Mouse (Mus musculus): ENCODE data around the gene Stab2.

Stab2 gene

DNA sequence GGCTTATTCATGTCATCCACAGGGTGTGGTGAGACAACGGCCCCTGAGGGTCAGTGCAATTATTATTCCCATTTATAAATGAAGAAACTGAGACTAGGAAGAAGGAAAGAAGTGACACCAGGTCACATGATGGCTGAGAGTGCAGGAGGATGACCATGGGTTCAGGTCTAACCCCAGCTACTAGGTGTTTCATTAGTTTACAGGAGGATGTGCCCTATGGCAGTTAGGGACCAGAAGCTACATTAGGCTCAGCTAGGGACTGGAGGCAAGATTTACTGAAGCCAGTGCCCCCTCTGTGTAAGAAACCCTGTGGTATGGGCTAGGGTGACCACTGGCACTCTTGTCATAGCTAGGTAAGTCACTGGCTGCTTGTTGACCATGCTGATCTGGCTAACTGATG, 116.8 kb downstream of the Stab2 start:
- no peak for DNase-seq (ENCODE audit: low spot score in 2 of 2)

DNA sequence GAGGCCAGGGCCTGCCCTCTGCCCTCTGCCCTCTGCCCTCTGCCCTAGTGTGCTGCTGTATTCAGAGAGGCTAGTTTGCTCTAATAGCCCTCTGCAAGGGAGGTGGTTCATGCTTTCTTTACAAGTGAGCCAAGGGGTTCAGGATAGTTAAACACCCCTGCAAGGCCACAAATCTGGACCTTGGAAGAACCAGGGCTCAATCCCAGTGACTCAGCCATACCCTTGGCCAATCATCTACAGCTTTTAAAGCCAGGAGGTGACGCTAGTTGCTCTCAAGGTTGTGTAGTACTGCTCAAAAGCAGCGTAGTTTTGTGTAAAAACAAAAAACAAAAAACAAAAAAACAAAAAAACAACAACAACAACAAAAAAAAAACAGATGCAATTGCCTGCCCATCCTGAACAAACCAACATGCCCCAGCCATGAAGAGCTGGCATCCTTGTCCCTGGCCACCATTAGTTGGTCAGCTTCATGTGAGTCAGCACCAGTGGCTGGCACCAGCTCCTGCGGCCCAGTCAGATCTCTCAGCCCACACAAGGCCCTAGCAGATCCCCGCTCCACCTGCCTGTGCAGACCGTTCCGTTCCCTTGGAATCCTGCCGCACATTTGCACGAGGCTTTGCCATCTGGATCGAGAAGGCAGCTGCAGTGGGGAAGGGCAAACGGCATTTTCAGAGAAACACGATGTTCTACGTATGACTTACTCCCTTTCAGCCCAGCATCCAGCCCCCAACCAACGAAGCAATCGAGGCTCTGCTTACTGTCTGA, 117.5 kb downstream of the Stab2 start:
- peak; percentile 54 to 59 for DNase-seq (ENCODE audit: low spot score in 2 of 2)

DNA sequence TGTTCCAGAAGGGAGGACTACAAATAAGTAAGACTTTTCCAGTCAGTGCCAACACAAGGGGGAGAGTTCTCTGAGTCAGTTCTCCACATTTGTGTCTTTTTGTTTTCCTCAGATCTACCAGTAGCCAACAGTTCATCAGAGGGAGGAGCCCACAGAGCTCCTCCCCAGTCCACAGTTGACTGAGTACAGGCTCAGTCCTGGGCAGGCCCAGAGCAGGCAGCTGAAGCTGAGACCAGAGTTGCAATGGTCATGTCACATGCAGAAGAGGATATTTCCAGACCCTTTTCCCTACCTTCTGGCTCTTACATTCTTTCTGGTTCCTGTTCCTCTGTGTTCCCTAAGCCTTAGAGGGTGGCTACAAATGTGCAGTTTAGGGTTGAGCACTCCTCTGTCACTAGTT, 118.4 kb downstream of the Stab2 start:
- DNase-seq (ENCODE audit: low spot score in 2 of 2), result no peak

- no peak for DNase-seq (ENCODE audit: low spot score in 2 of 2)
Observed at GRCm38 (mm10) chr10:86886434-86886833, 121.4 kb downstream of the Stab2 start.

DNA sequence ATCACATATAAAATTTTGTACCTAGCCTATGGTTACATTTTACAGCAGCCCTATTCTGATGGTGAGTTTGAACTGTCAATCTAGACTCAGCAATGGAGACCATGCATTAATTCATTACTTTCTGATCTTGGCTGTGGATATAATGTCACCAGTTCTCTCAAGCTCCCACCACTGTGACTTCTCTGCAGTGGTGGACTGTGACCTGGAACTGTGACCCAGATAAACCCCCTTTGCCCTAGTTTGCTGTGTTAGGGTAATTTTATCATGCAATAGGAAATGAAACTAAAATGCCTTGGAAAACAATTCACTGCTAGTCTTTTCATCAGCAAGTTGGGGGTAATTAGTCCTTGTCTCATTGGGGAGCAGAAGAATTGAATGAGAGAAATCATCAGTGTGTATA, 126.4 kb downstream of the Stab2 start:
- no peak for DNase-seq (ENCODE audit: low spot score in 2 of 2)

- no peak for DNase-seq (ENCODE audit: low spot score in 2 of 2)
Observed at GRCm38 (mm10) chr10:86880071-86880806, 127.6 kb downstream of the Stab2 start.

GRCm38 (mm10) chr10:86878721-86879120, 129.1 kb downstream of the Stab2 start:
- DNase-seq (ENCODE audit: low spot score in 2 of 2), result no peak

GRCm38 (mm10) chr10:86872591-86872990, 135.2 kb downstream of the Stab2 start:
- no peak for DNase-seq (ENCODE audit: low spot score in 2 of 2)

DNA sequence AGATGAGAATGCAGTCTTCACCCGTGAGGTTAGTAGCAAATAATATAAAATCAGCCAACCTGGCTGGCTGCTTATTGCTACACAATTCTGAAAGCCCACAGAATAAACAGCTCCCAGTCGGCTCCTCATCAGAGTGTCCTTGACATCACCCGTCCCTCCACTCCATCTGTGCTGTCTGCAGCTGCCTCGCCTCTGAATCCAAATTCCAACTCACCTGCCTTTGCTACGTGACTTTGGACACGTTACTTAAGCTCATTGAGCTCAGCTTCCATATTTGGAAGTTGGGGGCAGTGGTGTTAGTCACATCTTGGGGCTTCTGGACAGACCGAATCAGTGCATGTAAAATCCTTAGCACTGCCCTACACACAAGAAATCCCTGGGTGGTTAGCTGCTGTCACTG, 135.7 kb downstream of the Stab2 start:
- DNase-seq (ENCODE audit: low spot score in 2 of 2), result no peak

DNA sequence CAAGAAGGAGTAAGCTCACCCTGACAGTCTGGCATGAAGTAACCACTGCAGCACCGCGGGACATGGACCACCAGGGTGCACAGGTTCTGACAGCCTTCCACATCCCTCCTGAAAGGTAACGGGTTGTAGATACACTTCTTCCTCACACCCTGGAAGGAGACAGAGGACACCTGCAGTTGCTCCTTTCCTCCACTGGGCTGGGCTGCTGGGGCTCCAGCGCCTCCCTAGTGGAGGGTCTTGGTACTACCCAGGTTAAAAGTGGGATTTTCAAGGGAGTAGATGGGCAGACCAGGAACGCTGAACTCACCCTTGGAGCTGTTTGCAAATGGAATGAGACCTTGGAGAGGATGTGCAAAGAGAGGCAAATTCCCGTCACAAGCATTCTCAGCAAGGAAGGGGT, 144.4 kb downstream of the Stab2 start:
- no peak for DNase-seq (ENCODE audit: low spot score in 2 of 2)

- DNase-seq (ENCODE audit: low spot score in 2 of 2), result no peak
Observed at GRCm38 (mm10) chr10:86862496-86862895, 145.3 kb downstream of the Stab2 start.

DNA sequence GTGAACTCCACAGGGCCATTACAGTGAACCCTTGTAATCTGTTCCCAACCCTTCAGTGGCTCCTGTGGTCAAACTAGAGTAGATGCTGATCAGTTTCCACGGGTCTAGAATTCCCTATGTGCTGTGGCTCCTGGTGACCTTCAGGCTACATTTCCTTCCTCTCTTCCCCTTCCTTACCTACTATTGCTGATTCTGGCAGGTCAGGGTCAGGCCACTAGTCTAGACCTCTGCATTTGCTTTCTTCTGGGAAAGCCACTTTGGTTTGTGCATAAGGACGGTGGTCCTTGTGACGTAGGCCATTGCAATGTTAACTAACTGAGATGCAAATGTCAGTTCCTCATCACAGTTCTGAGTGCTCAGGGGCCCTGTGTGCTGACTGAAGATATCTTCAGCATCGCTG, 147.4 kb downstream of the Stab2 start:
- DNase-seq (ENCODE audit: low spot score in 2 of 2), result no peak

GRCm38 (mm10) chr10:86853433-86853832, 154.4 kb downstream of the Stab2 start:
- no peak for DNase-seq (ENCODE audit: low spot score in 2 of 2)

DNA sequence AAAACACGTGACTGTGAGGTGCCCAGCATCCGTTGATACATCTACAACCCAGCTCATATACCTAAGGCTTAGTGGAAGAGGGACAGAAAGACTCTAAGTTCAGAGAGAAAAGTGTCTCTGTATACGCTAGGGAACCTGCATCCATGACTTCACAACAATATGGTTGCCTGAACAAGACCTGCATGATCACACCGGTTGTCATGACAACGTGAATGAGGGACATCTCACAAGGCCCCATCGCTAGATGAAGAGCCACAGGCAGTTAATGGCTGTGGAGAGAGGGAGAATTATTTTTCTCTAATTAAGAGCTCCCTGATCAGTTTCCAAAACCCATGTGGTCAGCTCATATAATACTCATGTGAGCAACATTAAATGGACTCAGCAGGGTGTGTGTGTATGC, 155.7 kb downstream of the Stab2 start:
- DNase-seq (ENCODE audit: low spot score in 2 of 2), result no peak

GRCm38 (mm10) chr10:86849508-86849907, 158.3 kb downstream of the Stab2 start:
- DNase-seq (ENCODE audit: low spot score in 2 of 2), result no peak

DNA sequence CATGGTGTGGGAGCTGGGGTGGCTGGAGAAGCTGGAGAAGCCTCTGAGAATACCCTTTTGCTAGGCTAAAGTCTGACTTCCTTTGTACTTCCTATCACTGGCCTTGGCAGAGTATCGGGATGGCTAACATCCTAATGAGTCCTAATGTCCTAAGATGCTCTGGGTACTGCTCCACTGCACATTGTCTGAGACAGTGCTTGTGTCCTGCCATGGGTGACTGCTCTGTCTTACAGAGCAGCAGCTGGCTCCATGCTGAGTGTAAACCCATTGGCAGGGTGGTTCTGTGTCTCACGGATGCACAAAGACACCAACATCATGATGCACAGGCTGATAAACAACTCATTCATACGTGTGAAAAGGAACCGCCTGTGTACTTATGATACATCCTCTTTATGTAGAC, 158.7 kb downstream of the Stab2 start:
- DNase-seq (ENCODE audit: low spot score in 2 of 2), result no peak

GRCm38 (mm10) chr10:86846926-86847467, 160.8 kb downstream of the Stab2 start:
- DNase-seq (ENCODE audit: low spot score in 2 of 2), result no peak

DNA sequence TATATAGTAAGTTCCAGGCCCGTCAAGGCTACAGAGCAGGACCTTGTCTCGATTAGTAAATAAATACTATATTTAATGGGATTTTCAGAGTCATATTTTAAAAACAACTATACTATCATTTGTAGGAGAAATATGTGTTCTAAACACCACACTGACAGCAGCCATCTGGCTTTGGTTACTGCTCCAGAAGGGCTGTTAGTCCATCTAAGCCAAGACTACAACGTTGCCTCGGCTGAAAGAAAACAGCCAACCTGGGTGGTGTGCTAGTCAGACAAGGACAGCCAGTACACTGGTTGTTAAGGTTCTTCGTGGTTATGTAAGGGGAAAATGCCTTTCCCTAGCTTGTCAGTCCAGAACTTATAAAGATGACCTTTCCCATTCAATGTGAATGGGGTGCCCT, 165.2 kb downstream of the Stab2 start:
- no peak for DNase-seq (ENCODE audit: low spot score in 2 of 2)

DNA sequence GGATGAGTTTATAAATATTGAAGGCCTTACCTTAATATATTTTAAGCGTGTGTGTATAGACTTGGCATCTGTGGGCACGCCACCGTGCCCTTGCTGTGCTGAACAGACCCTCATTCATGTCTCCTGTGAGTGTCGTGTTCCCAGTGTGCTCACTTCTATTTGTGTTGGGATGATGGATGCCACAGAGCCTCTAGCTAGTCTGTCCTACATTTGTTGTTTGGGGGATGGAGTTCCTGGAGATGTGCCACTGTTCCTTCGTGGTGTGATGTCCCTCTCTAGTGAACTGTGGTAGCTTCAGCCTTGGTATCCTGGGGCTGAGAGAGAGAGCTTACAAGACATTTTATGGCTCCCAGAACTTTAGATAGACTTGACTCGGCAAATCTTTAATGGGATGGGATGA, 169.0 kb downstream of the Stab2 start:
- DNase-seq (ENCODE audit: low spot score in 2 of 2), result no peak

GRCm38 (mm10) chr10:86836784-86837183, 171.0 kb downstream of the Stab2 start:
- DNase-seq (ENCODE audit: low spot score in 2 of 2), result no peak

- DNase-seq (ENCODE audit: low spot score in 2 of 2), result no peak
Observed at GRCm38 (mm10) chr10:86829515-86829914, 178.3 kb downstream of the Stab2 start.

DNA sequence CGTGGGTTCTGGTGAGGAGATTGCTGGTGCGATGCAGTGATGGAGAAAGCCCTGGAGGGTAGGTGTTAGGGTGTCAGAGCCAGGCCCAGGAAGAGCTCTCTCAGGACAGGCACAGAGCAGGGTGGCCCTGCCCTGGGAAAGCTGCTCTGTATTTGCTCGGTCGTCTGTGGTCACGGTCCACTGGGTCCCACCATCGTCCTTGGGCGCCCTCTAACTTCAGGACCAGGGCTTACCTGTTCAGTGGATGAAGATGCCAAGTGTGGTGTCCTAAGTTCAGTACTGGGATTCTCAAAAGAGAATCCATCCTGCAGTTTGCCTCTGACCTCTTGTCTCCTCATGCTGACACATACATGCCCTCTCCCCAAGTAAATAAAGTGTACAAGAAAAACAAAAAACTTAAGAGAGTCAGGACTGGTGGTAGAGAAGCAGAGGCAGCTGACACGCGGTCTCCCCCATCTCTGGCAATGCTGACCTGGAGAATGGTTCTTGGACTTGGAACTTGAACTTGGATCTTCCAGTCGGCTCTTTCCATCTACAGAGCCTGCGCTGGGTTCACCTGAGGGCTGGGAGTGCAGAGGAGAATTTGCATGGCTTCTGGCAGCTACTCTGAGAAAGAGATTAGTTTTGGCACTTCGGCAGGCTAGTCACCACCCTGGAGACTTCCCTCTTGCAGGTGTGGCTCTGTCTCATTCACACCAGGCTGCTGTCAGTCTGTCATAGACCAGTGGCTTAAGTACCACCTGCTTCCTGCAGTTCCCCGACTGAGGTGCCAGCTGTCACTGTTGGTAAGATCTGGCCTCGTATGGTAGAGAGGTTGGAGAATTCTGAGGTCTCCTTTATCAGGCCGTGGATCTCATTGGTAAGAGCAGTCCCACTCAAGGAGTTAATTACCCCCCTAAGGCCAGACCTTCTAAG, 179.3 kb downstream of the Stab2 start:
- DNase-seq (ENCODE audit: low spot score in 2 of 2), result no peak
